Mouse (Mus musculus) adrenal gland, adult (tissue): ENCODE data around the gene 4930404N11Rik.

ENCODE experiments used
- DNase-seq, 2 experiments: peaks; one replicate each; pipeline ENCODE4 v3.0.0; 2022 to 2023; ENCODE audit warnings: low spot score in 1 of 2; ENCODE audit not compliant: inconsistent age in 2 of 2

Gene 4930404N11Rik

DNA sequence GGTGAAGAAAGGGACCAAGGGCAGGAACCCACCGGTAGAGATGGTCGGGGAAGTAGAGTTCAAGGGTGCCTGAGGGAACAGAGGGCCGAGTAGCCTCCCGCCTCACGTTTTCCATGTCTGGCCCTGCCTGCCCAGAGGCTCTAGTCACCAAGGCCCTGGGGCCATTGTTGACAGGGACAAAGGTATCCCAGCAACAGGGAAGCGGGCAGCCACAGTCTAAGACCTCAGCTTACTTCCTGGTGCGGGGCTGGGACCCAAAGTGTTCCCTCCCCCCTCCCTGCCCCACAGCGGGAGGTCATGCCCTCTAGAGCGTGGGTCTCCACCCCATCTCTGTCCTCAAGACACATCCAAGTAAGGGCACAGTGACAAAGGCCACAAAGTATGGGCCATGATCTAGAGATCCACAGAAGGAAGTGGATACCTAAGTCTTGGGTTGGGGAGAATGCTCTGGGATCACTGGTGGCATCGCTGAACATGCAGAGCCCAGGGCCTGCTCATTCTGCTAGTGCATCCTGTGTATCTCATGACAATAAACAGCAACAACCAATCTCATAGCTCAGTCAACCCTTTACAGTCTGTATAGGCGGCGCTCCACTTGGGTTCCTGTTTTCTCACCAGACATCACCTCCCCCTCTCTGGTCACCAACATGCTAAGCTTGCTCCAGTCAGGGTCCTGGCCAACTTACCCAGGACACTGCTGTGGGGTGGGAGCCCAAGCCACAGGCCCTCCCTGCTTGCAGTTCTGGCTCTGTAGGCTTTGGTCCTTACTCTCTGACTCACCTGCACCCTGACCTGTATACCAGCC lies at the start of gene 4930404N11Rik:
Gene 4930404N11Rik, minus strand, starts transcription at position 145 of the 805 bp plus-strand sequence.
- DNase-seq, result no peak

DNA sequence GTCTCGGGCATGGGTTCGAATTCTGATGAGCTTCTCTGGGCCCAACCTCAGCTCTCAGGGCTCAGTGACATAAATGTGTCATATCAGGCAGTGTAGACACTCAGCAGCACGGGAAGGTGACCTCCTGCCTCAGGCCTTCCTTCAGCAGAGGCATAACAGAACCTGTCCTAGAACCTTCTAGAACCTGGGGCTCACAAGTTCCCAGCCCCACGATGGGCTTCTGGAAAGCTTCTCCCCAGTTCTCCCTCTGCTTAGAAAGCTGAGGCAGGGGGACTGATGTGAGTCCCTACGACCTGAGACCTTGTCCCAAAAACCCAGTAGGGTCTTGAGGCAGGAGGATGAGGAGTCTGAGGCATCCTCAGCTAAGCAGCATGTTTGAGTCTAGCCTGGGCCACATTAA lies 49.5 kb upstream of the 4930404N11Rik start:
- peak in 1 of 2 experiments; percentile 71 for DNase-seq

DNA sequence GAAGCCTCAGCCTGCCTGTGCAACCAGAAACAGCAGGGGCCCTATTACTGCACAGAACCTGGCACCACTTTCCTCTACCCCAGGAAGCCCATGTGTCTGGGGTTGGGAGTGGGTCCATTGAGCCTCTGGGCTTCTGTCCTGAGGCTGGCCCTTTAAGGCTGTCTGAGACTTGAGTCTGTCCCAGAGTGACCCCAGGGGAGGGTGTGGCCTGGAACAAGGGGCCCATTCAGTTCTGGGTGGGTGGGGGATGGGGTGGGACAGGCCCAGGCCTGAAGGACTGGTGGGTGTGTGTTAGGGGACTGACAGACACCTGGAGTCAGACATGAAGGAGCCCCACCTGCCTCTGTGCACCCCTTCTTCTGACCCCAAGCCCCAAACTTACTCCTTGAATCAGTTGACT lies 49.1 kb upstream of the 4930404N11Rik start:
- peak in 1 of 2 experiments; percentile 49 for DNase-seq

DNA sequence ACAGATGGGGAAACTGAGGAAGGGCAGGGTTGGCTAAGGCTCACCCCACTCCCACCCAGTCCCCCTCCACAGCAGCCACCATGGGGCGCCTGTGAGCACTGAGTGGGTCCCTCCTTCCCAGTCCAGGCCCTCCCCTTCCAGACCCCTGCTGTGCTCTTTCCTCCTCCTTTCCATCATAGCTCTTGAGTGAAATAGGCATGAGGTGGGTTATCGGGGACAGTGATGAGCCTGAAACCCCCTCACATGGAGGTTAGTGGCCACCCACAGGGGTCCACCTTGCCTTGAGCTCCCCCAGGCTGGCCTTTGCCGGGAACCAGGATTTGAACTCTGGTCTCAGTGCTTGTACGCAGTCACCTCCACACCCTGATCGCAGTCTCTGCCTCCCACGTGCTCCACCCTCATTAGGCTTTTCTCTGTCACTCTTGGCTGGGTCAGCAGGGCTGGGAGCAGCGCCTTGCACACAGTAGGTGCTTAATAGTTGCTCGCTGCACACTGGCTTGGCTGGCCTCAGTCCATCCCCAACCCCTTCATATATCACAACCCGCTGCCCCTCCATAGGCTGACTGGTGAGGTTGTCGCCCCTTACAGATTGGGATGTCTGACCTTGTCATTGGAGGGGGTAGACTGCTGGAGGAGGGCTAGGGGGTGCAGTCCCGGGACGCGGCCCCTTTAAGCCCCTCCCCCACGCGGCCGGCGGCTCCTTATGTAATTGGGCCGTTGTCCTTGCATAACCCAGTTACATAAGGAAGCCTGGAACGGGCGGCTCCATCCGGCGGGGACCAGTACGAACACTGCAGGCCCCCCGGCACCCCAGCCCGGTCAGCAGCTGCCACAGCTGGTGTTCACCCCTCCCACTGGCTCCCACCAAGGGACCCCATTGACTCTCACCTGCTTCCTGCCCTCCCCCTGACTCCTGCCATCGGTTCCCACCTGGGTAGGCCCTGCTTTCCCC lies 48.0 kb upstream of the 4930404N11Rik start:
- DNase-seq, result peak; percentile 93 to 97

DNA sequence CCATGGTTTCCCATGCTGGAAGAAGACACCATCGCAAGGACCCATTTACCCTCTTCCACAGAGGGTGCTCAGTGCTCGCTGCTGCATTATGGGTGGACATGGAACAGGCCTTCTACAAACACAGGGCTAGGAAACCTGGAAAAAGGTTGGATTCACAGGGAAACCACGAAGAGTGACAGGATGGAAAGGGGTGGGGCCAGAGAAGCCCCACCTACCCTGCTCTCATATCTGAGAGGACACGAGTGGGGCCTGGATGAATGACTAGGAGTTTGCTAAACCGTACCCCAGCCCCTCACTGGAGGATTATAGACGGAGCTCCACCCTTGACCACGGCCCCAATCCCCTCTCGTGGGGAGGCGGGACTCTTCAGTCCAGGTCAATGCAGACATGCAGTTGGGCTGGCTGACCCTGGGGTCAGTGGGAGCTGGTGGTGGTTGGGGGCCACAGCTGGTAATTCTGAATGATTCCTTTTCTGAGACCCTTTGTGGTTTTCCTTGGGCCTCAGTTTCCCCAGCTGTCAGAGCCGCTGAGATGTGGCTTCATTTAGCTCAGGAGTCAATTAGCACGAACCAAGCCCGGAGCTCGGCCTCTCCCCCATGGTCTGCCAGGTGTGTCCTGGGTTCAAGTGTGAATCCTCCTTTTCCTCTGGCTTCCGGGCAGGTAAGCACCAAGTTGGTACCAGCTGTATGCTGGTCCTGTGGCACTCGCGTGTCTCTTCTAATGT lies 47.1 kb upstream of the 4930404N11Rik start:
- peak; percentile 43 to 66 for DNase-seq

DNA sequence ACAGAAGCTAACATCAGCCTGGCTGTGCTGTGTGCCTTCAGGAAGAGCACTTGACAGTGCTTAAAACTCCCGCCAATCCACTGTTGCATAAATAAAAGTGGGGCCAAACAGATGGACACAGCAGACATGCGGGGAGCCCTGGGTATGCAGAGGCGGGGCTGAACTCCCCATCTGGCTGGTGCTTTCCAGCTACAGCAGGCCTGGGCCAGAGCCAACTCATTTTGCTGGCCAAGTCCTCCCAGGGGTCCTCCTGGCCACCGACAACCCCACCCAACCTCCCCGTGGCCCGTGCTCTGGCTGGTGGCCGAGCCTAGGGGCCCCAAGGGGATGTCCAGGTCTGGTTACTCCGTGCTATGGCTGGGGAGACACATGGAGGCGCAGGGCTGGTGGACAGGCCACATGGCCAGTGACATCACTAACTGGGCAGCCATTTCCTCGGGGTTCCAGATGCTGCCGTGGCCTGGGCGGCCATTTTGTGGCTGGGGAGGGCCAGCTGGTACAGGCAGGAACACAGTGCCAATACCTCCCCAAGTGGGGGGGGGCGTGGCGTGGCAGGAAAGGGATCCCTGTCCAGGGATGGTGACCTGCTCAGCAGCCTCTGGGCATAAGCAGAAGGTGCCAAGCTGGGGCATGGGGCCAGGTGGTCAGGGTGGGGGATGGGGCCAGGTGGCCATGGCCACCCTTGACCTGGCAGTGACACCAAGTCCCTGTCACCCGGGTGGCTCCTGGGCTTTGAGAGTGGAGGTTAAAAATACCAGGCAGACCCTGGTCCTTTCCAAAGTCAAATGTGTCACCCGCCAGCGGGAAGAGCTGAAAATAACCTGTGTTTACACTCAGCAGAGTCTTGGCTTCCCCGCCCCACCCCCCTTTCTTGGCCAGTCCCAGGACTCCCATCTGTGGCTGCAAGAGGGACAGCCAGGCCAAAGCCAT lies 46.1 kb upstream of the 4930404N11Rik start:
- peak; percentile 84 to 92 for DNase-seq

DNA sequence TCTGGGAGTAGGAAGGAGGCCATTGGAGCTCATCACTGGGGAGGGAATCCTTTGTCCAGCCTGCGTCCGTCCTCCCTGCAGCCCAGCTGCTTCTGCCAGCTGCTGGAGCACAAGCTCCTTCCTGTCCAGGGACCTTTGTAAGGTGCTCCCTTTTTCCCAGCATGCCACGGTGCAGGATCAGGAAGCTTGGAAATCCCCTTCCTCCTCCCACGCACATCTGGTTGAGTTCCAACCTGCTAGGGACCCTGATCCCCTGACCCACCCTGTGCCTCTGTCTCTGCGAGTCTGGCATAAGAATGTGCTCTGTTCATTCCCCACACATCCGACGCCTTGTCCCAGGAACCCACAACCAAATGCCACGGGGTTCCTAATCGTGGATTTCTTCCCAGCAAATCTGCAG lies 45.4 kb upstream of the 4930404N11Rik start:
- peak; percentile 51 to 81 for DNase-seq

DNA sequence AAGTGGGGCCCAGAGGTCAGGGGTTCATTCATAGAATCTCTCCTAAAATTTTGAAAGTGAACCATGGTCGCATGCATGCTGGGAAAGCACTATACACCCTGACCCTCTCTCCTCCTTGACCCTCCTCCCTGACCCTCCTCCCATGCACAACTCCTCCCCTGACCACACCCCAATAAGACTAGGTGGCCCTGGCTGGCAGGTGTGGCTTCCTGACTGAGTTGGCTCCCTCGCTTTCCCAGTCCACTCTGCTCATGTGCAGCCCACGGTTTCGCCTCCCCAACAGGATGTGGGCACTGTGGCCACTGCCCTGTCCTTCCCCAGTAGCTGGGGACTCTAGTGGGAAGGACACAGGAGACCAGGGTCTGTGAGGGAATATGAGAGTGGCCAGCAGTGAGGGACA lies 44.7 kb upstream of the 4930404N11Rik start:
- peak; percentile 44 to 62 for DNase-seq

DNA sequence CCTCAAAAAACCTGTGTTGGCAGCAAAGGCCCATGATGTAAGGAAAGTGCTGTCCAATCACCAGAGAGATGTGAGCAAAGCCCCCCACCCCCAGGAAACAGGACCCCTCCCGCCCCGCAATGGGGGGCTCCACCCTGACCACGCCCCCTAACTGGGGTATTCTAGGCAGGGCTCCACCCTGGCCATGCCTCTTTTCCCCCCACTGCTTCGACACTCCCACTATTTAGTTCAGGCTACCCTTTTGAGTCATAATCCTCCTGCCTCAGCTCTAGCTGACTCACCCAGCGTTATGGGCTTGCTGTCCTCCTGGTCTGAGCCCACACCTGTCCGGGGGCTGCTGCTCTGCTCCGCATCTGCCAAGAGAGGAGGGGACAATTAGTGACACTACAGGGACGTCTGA lies 43.7 kb upstream of the 4930404N11Rik start:
- DNase-seq, result peak in 1 of 2 experiments; percentile 47

DNA sequence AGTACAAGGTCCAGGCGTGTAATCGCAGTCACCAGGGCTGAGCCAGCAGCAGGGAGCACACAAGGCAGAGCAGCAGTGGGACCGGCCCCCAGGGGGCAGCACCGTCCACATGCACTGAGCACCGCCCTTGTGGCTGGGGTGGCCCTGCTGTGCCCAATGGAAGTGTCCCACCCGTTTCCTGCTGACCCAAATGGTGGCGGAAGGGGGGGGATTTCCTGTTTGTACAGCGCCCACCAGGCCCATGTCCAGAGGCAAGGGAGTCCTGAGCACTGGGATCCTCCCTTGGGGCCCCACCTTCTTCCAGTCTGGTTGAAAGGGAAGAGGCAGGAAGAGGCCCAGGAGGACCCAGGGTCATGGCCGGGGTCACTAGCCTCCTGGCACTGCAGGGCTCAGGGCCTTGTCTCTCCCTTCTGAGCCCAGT lies 43.3 kb upstream of the 4930404N11Rik start:
- DNase-seq, result peak; percentile 90 to 95

DNA sequence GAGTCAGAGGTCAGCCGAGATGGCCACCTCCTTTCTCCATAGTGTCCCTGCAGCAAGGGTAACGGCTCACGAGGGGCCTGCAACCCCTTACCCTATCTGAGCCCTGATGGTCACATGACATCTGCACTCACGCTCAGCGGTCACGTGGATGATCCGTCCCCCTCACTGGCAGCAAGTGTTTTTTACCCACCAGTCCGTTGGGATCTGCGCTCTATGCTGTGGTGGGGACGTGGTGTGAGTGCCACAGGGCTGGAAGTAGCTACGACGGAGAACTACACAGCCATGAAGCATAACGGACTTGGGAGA lies 42.8 kb upstream of the 4930404N11Rik start:
- DNase-seq, result peak in 1 of 2 experiments; percentile 38

DNA sequence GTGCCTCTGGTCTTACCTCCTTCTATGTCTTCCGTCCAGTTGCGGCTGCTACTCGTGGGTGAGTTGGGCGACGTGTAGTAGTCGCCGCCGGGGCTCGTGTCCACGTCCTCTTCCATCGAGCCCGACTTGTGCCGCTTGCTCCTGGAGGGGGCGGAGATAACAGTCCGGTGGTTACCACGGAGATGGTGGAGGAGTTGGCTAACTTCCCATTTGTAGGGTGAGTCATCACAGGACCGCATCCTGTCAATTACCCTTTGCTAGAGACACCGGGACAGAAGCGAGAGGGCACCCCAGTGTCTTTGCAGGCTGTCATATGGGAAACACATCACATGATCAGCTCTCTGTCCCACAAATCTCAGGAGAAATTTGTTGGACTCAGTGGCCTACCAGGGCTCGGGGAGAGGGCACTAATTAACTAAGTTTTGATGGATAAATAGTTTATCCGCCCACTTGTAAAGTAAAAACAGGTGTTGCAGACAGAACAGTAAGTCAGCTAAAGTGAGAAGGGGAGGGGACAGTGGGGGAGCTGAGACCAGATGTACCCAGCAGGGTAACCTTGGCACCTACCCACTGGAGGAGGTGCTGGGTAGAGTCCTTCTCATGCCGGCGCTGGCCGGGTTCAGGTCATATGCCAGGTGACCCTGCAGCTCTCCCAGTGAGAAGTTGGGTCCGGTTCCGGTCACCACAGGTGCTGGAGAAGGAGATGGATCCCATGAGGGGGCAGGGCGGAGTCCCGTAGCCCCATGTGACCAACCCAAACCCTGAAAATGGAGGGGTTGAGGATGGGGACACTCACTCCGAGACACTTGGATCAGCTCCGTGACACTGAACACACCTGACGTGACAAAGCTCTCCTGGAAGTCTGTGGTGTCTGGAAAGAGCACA lies 42.2 kb upstream of the 4930404N11Rik start:
- DNase-seq, result peak; percentile 94 to 98

DNA sequence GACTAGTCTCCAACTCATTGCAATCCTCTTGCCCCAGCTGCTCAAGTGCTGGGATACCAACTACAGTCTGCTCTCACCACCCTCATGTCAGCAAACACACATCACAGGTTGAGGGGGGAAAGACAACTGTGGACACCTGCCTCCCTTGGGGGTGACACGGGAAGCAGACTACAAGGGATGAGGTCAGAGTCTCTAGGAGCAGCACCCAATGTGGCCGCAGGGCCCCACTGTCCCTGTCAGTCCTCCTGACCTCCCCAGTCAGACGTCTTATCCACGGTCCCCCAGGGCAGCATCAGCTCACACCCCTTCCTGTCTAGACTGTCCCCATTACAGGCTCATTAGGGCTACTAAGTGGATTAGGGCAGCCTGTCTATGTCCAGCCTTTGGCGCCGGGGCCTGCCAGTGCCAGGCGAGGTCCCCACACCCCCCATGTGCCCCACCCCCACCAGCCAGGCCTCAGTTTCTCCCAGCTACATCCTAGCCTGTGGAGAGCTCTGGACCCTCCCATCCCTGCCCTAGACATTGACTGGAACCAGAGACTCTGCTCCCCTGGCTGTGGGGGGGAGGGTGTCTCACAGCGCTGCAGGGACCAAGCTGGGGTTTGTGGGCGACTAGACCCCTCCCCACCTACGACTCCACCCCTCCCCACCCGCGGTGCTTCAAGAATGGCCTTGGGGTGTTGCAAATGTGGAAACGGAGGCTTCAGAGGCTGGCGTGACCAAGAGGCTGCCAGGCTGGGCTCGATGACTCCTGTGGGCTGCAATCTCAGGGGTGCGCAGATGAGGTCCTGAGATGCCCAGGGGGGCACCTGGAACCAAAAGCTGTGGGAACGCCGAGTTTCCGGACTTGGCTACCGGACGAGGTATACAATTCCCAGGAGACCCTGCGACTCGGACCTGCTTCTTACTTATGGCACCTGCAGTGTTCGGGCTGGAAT lies 41.2 kb upstream of the 4930404N11Rik start:
- peak; percentile 52 to 65 for DNase-seq

DNA sequence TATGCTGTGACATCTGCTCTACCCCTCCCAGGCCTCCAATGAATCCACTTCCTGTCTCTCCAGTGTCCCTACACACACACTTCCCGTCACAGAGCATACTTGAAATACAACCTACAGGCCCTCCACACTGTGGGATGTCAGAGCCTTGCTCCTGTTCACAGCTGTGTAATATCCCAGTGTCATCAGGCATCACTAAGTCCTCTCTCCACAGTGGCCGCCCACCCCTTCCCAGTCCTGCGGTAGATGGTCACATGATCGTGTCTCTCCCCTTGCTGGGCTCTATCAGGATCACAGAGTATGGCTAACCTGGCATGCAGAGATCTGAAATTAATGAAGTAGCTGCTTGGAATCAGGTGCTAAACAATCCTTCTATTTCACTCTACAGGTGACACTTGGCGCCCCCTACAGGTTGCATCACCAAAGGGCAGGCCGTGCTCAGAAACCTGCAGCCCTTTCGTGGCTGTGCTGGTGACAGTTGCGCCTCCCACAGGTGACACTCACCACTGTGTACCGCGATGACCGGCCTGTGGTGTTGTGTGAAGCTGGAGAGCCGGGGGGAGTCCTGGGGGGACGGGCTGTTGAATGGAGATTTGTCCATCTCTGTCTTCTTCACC lies 40.1 kb upstream of the 4930404N11Rik start:
- peak; percentile 63 to 85 for DNase-seq

DNA sequence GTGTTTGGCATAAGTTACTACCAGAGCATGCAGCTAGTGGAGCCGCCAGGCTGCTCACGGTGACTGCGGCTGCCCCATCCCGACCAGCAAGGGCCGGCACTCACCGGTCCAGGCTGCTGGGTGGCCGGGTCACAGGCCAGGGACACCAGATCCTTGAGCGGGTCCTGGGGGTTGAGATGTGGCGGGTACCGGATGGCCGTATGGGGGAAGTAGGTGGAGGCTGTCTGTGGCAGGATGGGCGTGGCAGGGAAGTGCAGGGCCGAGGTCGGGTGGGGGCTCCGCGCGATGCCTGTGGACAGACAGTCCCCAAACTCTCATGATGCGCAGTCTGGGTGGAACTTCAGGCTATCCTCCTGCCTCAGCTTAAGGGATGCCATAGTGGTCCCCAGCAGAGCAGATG lies 39.1 kb upstream of the 4930404N11Rik start:
- DNase-seq, result peak; percentile 44 to 60

DNA sequence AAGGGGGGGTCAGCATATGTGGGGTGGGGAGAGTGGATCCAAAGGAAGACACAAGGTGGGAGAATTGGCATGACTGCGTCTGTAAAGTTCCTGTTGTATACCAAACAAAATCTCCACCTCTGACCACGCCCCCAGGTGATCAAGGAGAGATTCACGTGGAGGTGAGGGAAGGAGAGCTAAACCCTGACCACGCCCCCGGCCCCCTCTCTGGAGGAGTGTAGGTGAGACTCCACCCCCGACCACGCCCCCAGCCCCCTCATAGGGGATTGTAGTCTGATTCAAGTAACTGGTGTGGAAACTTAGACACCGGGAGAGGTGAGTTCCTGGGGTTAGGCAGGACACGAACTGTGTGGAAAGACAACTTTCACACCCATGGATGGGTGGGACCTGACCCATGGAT lies 38.5 kb upstream of the 4930404N11Rik start:
- DNase-seq, result no peak

DNA sequence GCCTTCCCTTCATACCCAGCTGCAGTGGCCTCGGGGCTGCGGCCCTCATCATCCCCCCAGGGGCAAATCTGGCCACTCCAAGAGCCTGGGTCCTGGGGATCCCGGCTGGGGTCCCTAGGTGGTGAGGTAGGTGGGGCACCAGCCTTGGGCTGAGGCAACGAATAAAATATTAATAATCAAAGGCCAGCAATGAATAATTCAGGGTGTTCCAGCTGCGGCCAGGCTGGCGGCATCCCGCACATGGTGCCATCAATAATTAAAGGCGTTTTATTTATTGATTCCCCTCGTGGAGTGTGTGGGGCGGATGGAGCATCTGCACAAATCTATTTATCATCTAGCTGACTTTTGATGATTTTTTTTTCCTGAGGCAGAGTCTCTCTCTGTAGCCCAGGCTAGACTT lies 37.9 kb upstream of the 4930404N11Rik start:
- DNase-seq, result no peak
